Mouse (Mus musculus) monocyte, adult 5-6 weeks (primary cell): ENCODE measurements around the gene Fbxl17. TPM values are rescaled to one million over a fixed set of nuclear protein-coding genes. Genes with fewer than 3 reads are reported as not detected.

ENCODE experiments used
- ATAC-seq: fragments of 153-309, 156-312 bp; replicated peaks from 2 replicates; pipeline ENCODE4 v1.8.0; 2017; ENCODE audit warnings: mild to moderate bottlenecking; ENCODE audit not compliant: low TSS enrichment, insufficient number of reproducible peaks, severe bottlenecking, poor library complexity, low FRiP score
- total RNA-seq: library from RNA; stranded (forward); fragments of 200-1000, 200-491, 200-594 nt; gene quantifications from 3 replicates; pipeline ENCODE4 v1.2.3, GENCODE M21; 2017

The Fbxl17 gene
- total RNA-seq, 1 experiment from 2014 or later, result 21.5 TPM

- ATAC-seq, result peak; percentile 76
Measured at GRCm38 (mm10) chr17:63467866-63468265, 32.0 kb downstream of the Fbxl17 start.

GRCm38 (mm10) chr17:63465239-63465638 is 34.6 kb downstream of the Fbxl17 start:
- ATAC-seq, result no peak

- ATAC-seq, result no peak
Measured at GRCm38 (mm10) chr17:63462512-63462911, 37.3 kb downstream of the Fbxl17 start.

- no peak for ATAC-seq
Measured at GRCm38 (mm10) chr17:63459712-63460495, 39.9 kb downstream of the Fbxl17 start.

- no peak for ATAC-seq
Measured at GRCm38 (mm10) chr17:63458052-63458451, 41.8 kb downstream of the Fbxl17 start.

GRCm38 (mm10) chr17:63451311-63452006 is 48.4 kb downstream of the Fbxl17 start:
- no peak for ATAC-seq

GRCm38 (mm10) chr17:63447691-63448090 is 52.1 kb downstream of the Fbxl17 start:
- ATAC-seq, result no peak

GRCm38 (mm10) chr17:63446971-63447679 is 52.7 kb downstream of the Fbxl17 start:
- no peak for ATAC-seq

GRCm38 (mm10) chr17:63445212-63445611 is 54.6 kb downstream of the Fbxl17 start:
- ATAC-seq, result no peak

GRCm38 (mm10) chr17:63437424-63437823 is 62.4 kb downstream of the Fbxl17 start:
- ATAC-seq, result no peak

GRCm38 (mm10) chr17:63434081-63434480 is 65.7 kb downstream of the Fbxl17 start:
- ATAC-seq, result no peak

- no peak for ATAC-seq
Measured at GRCm38 (mm10) chr17:63431650-63432049, 68.2 kb downstream of the Fbxl17 start.

GRCm38 (mm10) chr17:63430395-63431075 is 69.3 kb downstream of the Fbxl17 start:
- 0 out of 2 replicates have a peak, but pooled peaks have one; percentile 50 for ATAC-seq

- ATAC-seq, result 0 out of 2 replicates have a peak, but pooled peaks have one; percentile 13
Measured at GRCm38 (mm10) chr17:63423851-63424250, 76.0 kb downstream of the Fbxl17 start.

GRCm38 (mm10) chr17:63422685-63423084 is 77.1 kb downstream of the Fbxl17 start:
- no peak for ATAC-seq

GRCm38 (mm10) chr17:63421864-63422263 is 78.0 kb downstream of the Fbxl17 start:
- 0 out of 2 replicates have a peak, but pooled peaks have one; percentile 56 for ATAC-seq

- no peak for ATAC-seq
Measured at GRCm38 (mm10) chr17:63419503-63419902, 80.3 kb downstream of the Fbxl17 start.

- ATAC-seq, result no peak
Measured at GRCm38 (mm10) chr17:63413973-63414580, 85.7 kb downstream of the Fbxl17 start.
